Mouse (Mus musculus) liver, adult 2 months (tissue): ENCODE measurements at regions not wholly inside any gene's neighbourhood (a gene's known extent, or its start where the extent isn't known, plus 50 kb on each side); places are given as distances from the start of the nearest gene placed in this dataset.

Experiments
- DNase-seq: peaks from one replicate; pipeline ENCODE4 v3.0.0-alpha.2; 2011; ENCODE audit warnings: low read depth, low spot score; ENCODE audit errors: extremely low read depth
- H3K27ac ChIP-seq: fragments of 200-500 bp; replicated peaks from 2 replicates; pipeline ENCODE4 v1.5.1; 2012; ENCODE audit warnings: low read depth, mild to moderate bottlenecking, control low read depth, inconsistent platforms, low read length; ENCODE audit not compliant: insufficient read depth
- H3K27me3 ChIP-seq: fragments of 200-500 bp; 2 replicates; pipeline ENCODE4 v1.6.1; 2012; ENCODE audit warnings: mild to moderate bottlenecking, moderate library complexity, low read length, inconsistent platforms; ENCODE audit not compliant: control insufficient read depth, insufficient read depth
- H3K36me3 ChIP-seq: fragments of 200-500 bp; 2 replicates; pipeline ENCODE4 v1.6.1; 2012; ENCODE audit warnings: low read length, inconsistent platforms; ENCODE audit not compliant: control insufficient read depth, insufficient read depth
- H3K4me1 ChIP-seq: fragments of 200-500 bp; 2 replicates; pipeline ENCODE4 v1.6.1; 2011; ENCODE audit warnings: low read length; ENCODE audit not compliant: control insufficient read depth, insufficient read depth
- H3K4me3 ChIP-seq: fragments of 200-500 bp; 2 replicates; pipeline ENCODE4 v1.5.1; 2011; ENCODE audit warnings: low read depth, mild to moderate bottlenecking, control low read depth, low read length, moderate library complexity; ENCODE audit not compliant: insufficient read depth
- H3K79me2 ChIP-seq: fragments of 200-500 bp; 2 replicates; pipeline ENCODE4 v1.6.1; 2012; ENCODE audit warnings: inconsistent platforms, mild to moderate bottlenecking, low read length, moderate library complexity; ENCODE audit not compliant: control insufficient read depth, insufficient read depth
- H3K9ac ChIP-seq: fragments of 200-500 bp; 2 replicates; pipeline ENCODE4 v1.6.1; 2012; ENCODE audit warnings: low read depth, mild to moderate bottlenecking, control low read depth, inconsistent platforms, low read length
- CTCF ChIP-seq: fragments of 200-500 bp; IDR thresholded peaks from 2 replicates; pipeline ENCODE4 v1.5.1; 2011; ENCODE audit warnings: low read depth, low read length, control low read depth
- POLR2A ChIP-seq: fragments of 200-500 bp; IDR thresholded peaks from 2 replicates; pipeline ENCODE4 v1.6.1; 2011; ENCODE audit warnings: low read length, control low read depth; ENCODE audit not compliant: insufficient read depth; ENCODE audit errors: extremely low read depth
- WGBS: fragments of 180-500 bp; shearing (Covaris S2); methylation state at CpG from one replicate; pipeline ENCODE4 v1.1.7; 2018; 5-methylcytosine and 5-hydroxymethylcytosine counted together

GRCm38 (mm10) chr4:154726636-154727045 is 59.0 kb upstream of the Actrt2 start:
- no peaks in the 10 kb centered on the region for H3K36me3 ChIP-seq
- WGBS = 78% methylated on average over 3 of the region's 3 CpGs
- H3K79me2 ChIP-seq = no peaks in the 10 kb centered on the region
- TF ChIP-seq CTCF (no peak), POLR2A (no peak)
- DNase-seq = no peak
- H3K9ac ChIP-seq = no peak overlapping the region
- H3K27me3 ChIP-seq = no peaks in the 10 kb centered on the region
- no peak overlapping the region for H3K27ac ChIP-seq
- H3K4me3 ChIP-seq = no peak overlapping the region
- no peaks in the 10 kb centered on the region for H3K4me1 ChIP-seq

- no peaks in the 10 kb centered on the region for H3K79me2 ChIP-seq
- 54% methylated on average over 7 of the region's 7 CpGs for WGBS
- no peak overlapping the region for H3K9ac ChIP-seq
- H3K27ac ChIP-seq = no peak overlapping the region
- no peaks in the 10 kb centered on the region for H3K36me3 ChIP-seq
- H3K4me3 ChIP-seq = no peak overlapping the region
- H3K4me1 ChIP-seq = no peaks in the 10 kb centered on the region
- DNase-seq = peak; percentile 59
- no peaks in the 10 kb centered on the region for H3K27me3 ChIP-seq
- TF ChIP-seq POLR2A = no peak
- TF ChIP-seq CTCF = no peak
Measured at GRCm38 (mm10) chr4:154727945-154728344, 60.3 kb upstream of the Actrt2 start.

GRCm38 (mm10) chr4:154730646-154731045 is 63.0 kb upstream of the Actrt2 start:
- Histone ChIP-seq H3K4me1 (no peaks in the 10 kb centered on the region), H3K9ac (no peak overlapping the region), H3K27ac (no peak overlapping the region), H3K4me3 (no peak overlapping the region), H3K36me3 (no peaks in the 10 kb centered on the region), H3K27me3 (no peaks in the 10 kb centered on the region), H3K79me2 (no peaks in the 10 kb centered on the region)
- TF ChIP-seq CTCF (no peak), POLR2A (no peak)
- 86% methylated on average over 5 of the region's 5 CpGs for WGBS
- no peak for DNase-seq

- Histone ChIP-seq H3K36me3 (no peaks in the 10 kb centered on the region), H3K27ac (no peak overlapping the region), H3K27me3 (no peaks in the 10 kb centered on the region), H3K4me3 (no peak overlapping the region), H3K9ac (no peak overlapping the region), H3K4me1 (no peaks in the 10 kb centered on the region), H3K79me2 (no peaks in the 10 kb centered on the region)
- 84% methylated on average over 15 of the region's 15 CpGs for WGBS
- TF ChIP-seq POLR2A (no peak), CTCF (no peak)
- DNase-seq = no peak
Measured at GRCm38 (mm10) chr4:154731345-154731744, 63.7 kb upstream of the Actrt2 start.

GRCm38 (mm10) chr4:154736071-154736470 is 68.4 kb upstream of the Actrt2 start:
- Histone ChIP-seq H3K79me2 (no peaks in the 10 kb centered on the region), H3K9ac (no peak overlapping the region), H3K27me3 (no peaks in the 10 kb centered on the region), H3K4me1 (no peaks in the 10 kb centered on the region), H3K27ac (no peak overlapping the region), H3K4me3 (no peak overlapping the region), H3K36me3 (no peaks in the 10 kb centered on the region)
- WGBS = 81% methylated on average over 6 of the region's 6 CpGs
- TF ChIP-seq CTCF (no peak), POLR2A (no peak)
- DNase-seq = no peak

GRCm38 (mm10) chr4:154741123-154741890 is 73.6 kb upstream of the Actrt2 start:
- no peak overlapping the region for H3K4me3 ChIP-seq
- no peak for TF ChIP-seq CTCF
- TF ChIP-seq POLR2A = no peak

More at GRCm38 (mm10) chr4:154741123-154741890, 73.6 kb upstream of the Actrt2 start:
- no peak overlapping the region for H3K27ac ChIP-seq
- H3K36me3 ChIP-seq = no peaks in the 10 kb centered on the region
- no peaks in the 10 kb centered on the region for H3K4me1 ChIP-seq
- WGBS = 75% methylated on average over 27 of the region's 27 CpGs
- H3K27me3 ChIP-seq = no peaks in the 10 kb centered on the region
- DNase-seq = no peak
- H3K9ac ChIP-seq = no peak overlapping the region
- H3K79me2 ChIP-seq = no peaks in the 10 kb centered on the region
